Mouse (Mus musculus) heart, adult 8-10 months (tissue): ENCODE measurements at regions not wholly inside any gene's neighbourhood (a gene's known extent, or its start where the extent isn't known, plus 50 kb on each side); places are given as distances from the start of the nearest gene placed in this dataset.

Experiments
- DNase-seq: peaks from one replicate; pipeline ENCODE4 v3.0.0; 2022; ENCODE audit warnings: low spot score

- DNase-seq: no peak
These were observed 109.2 kb upstream of the Cdh4 start for GRCm38 (mm10) chr2:179332872-179333489.

- DNase-seq: no peak
These were observed 108.6 kb upstream of the Cdh4 start for GRCm38 (mm10) chr2:179333587-179333986.

- no peak for DNase-seq
These were observed 106.0 kb upstream of the Cdh4 start for GRCm38 (mm10) chr2:179336235-179336634.

GRCm38 (mm10) chr2:179352676-179353075 is 89.6 kb upstream of the Cdh4 start:
- DNase-seq: no peak

- no peak for DNase-seq
These were observed 87.4 kb upstream of the Cdh4 start for GRCm38 (mm10) chr2:179354866-179355265.

- DNase-seq: no peak
These were observed 71.2 kb upstream of the Cdh4 start for GRCm38 (mm10) chr2:179370882-179371546.

GRCm38 (mm10) chr2:179371553-179371952 is 70.7 kb upstream of the Cdh4 start:
- no peak for DNase-seq

- no peak for DNase-seq
These were observed 62.4 kb upstream of the Cdh4 start for GRCm38 (mm10) chr2:179379691-179380443.

GRCm38 (mm10) chr2:179380444-179380705 is 61.9 kb upstream of the Cdh4 start:
- DNase-seq: no peak

GRCm38 (mm10) chr2:179381916-179382315 is 60.3 kb upstream of the Cdh4 start:
- DNase-seq: no peak

GRCm38 (mm10) chr2:179382594-179382993 is 59.6 kb upstream of the Cdh4 start:
- DNase-seq: peak; percentile 5

- DNase-seq: no peak
These were observed 55.4 kb upstream of the Cdh4 start for GRCm38 (mm10) chr2:179386871-179387270.

- DNase-seq: no peak
These were observed 51.7 kb upstream of the Cdh4 start for GRCm38 (mm10) chr2:179390486-179390885.

GRCm38 (mm10) chr2:179390924-179391461 is 51.2 kb upstream of the Cdh4 start:
- DNase-seq: no peak
